Mouse (Mus musculus) retina, postnatal 7 days (tissue): ENCODE data around the gene Sp9.

Experiments used
- DNase-seq: peaks from one replicate; pipeline ENCODE4 v3.0.0-alpha.2; 2012; ENCODE audit warnings: low read depth, low spot score

Sp9 gene

GRCm38 (mm10) chr2:73271459-73272161 is at the start of gene Sp9:
TSS of gene Sp9 (plus strand) at chr2:73271925.
- DNase-seq, result no peak

GRCm38 (mm10) chr2:73231081-73231480 is 40.6 kb upstream of the Sp9 start:
- DNase-seq, result no peak

DNA sequence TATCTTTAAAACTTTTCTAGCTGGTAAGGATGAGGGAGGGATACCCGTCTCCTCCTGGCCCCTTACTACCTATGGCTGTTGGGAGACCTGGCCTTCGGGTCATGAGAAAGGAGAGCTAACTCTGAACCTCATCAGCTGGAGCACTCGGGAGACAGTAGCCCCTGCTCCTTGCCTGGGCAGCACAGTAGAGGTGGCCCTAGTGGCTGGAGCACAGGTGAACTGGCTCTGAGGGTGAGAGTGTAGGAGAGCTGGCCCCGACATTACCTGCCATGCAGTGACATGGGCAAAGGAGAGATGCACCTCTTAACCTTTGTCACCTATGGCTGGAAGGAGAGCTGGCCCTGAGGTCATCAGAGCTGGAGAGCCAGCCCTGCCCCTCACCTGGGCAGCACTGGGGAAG is 30.4 kb upstream of the Sp9 start:
- DNase-seq, result no peak

- no peak for DNase-seq
Measured at GRCm38 (mm10) chr2:73248701-73249100, 23.0 kb upstream of the Sp9 start.

DNA sequence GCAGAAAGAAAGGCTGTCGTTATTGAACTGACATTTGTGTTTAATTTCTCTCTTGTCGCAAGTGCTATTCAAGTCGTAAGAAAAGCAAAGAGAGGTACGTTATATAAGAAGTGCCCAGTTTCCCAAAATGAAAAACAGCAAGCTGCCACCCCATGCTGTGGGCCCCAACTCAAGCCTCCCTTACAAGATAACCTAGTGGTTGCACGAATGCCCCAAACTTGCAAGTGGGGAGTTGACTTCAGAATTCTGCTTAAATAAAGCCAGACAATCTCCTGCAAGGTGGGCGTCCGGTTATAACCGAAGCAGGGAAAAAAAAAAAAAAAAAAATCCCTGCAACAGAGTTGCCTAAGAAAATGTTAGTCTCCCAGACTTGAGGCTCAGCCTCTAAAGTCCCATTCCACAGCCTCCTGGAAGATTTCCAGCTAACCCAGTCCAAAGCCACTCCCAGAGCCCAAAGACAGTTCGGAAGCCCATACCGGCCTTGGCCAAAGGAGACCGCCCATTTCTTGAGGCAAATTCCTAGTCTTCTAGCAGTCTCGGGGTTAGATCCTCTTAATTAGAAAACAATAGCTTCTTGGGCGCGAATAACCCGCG is 8.5 kb upstream of the Sp9 start:
- no peak for DNase-seq

DNA sequence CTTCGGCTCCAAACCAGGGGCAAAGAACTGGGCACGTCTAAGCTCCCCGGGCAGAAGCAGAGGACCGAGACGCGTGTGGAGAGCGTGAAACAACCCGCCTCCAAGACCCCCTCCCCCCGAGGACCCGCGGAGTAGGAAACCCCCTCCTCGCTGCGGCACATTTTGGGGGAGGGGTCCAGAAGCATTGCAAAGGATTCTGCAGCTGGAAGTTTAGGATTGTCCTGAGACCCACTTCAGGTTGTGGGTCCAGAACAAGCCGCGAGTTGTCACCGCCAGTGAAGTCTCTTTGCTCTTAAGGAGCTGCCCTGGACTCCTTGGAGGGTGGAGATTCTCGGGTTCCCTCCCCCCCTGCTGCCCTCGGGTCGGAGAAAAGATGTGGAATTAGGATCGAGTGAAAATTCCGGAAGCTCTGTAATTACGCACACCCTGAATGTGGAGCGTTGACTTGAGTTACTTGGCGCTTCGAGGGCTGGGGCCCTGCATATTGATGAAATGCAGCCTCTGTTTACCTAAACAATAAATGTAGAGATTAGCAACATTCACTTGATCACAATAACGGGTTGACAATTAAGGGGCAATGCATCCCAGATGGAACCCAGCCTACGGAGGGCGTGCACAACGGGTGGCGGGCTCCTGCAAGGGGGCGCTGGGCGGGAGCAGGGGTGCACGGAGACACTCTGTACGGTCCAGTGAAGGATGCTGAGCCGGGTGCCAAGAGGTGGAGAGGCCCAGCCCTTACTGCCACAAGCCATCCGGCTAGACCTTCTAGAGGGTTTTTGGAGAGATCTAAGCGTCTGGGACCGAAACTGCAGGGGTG is 7.7 kb upstream of the Sp9 start:
- no peak for DNase-seq

- no peak for DNase-seq
Measured at GRCm38 (mm10) chr2:73264611-73265195, 7.0 kb upstream of the Sp9 start.

DNA sequence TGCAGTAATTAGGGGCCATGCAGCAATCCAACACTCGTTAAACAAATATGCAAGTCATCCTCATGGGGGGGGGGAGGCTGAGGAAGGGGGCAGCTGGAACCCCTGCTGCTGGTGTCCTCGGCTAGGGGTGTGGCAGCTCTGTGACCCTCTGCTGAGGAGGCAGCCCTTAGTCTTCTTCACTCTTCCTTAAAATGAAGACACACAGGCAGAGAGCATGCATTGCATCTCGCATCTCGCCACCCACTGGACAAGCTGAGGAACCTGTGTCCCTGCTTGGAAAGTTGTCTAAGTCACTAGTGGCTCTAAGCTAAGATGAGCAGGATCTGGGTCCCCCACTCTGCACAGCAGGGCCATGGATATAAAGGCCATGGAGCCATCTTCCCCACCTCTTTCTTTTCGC is 5.7 kb upstream of the Sp9 start:
- no peak for DNase-seq

DNA sequence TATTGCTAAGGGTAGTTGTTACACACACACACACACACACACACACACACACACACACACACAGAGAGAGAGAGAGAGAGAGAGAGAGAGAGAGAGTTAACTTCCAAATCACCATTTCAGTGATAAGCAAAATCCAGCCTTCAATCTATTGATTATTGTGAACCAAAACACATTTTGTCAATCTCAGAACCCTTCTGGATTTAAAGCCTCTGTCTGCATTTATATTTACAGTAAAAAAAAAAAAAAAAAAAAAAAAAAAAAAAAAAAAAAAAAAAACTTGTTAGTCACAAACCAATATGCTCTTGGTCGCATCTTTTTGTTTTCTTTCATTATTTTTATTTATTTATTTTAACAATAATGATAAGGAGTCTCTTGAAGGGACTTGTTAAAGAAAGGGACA is 5.1 kb upstream of the Sp9 start:
- DNase-seq, result no peak

- DNase-seq, result no peak
Measured at GRCm38 (mm10) chr2:73267231-73267630, 4.5 kb upstream of the Sp9 start.

DNA sequence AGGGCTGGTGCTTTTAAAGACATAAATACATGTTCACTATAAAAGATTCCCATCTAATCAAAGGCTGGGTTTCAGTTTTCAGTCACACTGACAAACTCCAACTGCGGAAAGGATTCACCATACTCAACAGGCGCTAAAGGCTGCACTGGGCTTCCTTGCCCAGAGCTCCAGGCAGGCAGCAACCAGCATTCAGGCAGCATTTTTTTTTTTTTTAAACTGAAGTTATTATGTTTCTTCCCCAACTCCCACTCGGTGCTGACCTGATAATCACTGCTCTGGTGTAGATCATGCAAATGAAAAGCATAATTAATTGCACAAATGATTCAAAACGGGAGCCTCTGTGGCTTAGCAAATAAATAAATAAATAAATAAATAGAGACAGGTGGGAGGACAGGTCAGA is 3.9 kb upstream of the Sp9 start:
- DNase-seq, result no peak

- no peak for DNase-seq
Measured at GRCm38 (mm10) chr2:73268281-73268680, 3.4 kb upstream of the Sp9 start.

- no peak for DNase-seq
Measured at GRCm38 (mm10) chr2:73268836-73269395, 2.8 kb upstream of the Sp9 start.

DNA sequence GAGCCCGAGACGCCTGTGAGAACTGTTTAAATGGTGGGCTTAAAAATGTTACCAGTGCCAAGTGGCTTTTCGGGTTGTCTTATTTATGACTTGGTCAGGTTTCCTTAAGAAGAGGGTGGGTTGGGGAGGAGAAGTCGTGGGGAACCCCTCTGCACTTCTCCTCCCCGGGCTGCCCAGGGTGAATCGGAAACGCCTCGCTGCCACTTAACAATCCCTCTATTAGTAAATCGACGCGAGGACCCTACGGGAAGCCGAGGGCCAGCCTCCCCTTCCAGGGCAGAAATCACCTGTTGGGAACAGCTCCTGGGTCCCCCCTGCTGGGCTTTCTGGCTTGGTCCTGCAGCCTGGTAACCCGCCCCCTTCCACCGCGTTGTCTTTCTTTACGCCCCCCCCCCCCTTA is 2.1 kb upstream of the Sp9 start:
- DNase-seq, result no peak

- no peak for DNase-seq
Measured at GRCm38 (mm10) chr2:73270071-73270592, 1.6 kb upstream of the Sp9 start.

DNA sequence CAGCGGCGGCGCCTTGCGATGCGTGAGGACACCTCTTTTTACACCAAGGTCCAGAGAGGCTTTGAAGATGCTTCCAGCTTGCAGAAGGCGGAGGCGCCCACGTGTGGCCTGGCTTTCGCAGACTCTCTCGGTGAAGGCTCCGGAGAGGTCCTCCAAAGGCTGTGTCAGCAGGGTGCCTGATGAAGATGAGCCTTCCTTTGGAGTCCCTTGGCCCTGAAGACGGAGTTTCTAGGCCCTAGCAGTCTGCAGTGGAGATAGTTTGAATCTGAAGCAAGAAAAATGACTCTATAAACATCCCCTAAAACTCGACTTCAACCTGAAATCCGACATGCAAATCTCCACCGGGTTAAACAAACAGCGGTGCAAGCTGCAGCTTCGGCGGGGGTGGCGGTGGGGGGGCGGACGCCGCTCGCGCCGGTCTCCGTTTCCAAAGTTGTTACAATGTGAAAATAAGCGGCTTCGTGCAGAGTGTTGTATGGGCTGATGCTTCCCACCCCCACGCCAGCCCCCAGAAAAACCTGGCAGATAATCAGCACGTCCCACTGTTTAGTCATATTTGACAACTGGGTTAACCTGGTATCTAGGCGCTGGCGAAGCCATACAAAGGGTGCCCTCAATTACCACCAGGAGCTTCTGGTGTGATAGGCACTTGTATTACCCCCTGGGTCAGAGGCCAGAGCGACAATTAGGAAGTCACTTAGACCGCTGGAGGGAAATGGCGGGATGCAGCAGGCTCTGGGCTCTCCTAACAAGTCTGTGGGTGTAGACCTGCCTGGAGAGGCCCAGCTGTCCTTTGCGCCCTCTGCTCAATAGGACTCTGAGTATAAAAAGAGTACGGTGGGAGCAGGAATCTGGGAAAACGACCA is 899 bp upstream of the Sp9 start:
- no peak for DNase-seq

DNA sequence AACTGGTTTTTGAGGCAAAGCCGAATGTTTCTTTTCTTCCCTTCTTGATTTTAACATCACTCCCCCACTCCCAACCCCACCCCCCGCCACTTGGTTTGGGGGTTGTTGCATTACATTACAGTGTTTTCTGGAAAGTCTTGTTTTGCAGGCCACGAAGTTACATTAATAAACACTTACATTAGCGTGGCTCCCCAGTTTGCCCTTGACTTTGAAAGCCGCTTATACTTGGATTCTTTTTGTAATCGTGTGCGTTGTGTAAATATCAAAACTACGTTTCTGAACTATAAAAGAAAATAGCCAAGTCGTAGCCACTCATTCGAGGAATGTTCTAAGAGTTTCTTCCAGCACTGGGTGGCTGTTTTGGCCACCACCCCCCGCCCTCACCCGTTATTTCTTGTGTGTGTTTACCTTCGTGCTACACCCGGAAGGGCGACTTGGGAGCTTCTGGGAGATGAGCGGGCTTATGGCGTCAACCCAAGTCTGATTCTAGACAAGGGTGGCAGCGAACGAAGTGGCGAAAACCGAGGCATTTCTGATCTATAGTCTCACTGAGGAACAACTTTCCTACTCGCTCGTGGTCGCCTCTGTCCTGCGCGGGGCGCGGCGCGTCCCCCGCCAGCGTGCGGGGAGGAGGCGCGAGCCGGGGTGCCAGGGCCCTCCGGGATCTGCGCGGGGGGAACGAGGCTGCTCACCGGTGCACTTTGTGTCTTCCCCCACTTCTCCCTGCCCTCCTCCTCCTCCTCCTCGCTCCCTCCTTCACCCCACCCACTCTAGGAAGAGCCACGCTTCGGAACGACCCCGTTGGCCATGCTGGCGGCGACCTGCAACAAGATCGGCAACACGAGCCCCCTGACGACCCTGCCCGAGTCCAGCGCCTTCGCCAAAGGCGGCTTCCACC is 875 bp downstream of the Sp9 start:
- DNase-seq, result no peak

DNA sequence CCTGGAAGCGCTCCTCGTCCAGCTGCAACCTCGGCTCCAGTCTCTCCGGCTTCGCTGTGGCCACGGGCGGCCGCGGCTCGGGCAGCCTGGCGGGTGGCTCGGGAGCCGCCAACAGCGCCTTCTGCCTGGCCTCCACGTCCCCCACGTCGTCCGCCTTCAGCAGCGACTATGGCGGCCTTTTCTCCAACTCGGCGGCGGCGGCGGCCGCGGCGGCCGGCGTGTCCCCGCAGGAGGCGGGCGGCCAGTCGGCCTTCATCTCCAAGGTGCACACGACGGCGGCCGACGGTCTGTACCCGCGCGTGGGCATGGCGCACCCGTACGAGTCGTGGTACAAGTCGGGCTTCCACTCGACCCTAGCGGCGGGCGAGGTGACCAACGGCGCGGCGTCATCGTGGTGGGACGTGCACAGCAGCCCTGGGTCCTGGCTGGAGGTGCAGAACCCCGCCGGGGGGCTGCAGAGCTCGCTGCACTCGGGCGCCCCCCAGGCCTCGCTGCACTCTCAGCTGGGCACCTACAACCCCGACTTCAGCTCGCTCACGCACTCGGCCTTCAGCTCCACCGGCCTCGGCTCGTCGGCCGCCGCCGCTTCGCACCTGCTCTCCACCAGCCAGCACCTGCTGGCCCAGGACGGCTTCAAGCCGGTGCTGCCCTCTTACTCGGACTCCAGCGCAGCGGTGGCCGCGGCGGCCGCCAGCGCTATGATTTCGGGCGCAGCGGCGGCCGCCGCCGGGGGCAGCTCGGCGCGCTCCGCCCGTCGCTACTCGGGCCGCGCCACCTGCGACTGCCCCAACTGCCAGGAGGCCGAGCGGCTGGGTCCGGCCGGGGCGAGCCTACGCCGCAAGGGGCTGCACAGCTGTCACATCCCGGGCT is 1.8 kb downstream of the Sp9 start:
- DNase-seq, result no peak
